23 mouse cellular contexts compared by ENCODE assay signal in the genomic region with DNA sequence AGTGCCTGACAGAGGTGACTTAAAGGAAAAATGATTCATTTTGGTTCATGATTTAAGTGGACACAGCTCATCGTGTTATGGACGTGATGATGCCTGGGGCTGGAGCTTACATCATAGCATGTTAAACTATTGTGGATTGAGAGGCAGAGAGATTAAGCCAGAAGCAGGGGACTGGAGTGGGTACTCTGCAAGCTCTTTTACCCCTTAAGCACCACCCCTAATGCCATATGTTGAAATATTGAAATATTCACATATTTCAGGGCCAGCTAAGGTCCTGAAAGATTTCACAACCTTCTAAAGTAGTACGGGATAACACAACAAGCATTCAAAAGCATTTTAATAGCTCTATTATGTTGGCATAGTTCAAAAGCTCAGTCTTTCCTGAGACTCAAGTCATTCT.
DNase-seq lines count a peak whose midpoint lies in the region; ATAC-seq and TF ChIP-seq lines count a peak whose summit lies in the region.
"Had no signal": no experiment of that assay in that cellular context is flagged by ENCODE, and none has a peak within 500 bp of the region (broad histone marks: within the 10 kb centered on the region; RNA-seq: fewer than 3 reads in every experiment).

No protein-coding gene starts in this region.

- no peak overlapping the region for H3K4me3 ChIP-seq in lung, postnatal 0 days (ENCODE audit: low read depth, low read length)
- no peak overlapping the region for H3K4me3 ChIP-seq in forebrain, postnatal 0 days (ENCODE audit: low read depth, low read length)
- H3K4me3 ChIP-seq: embryonic facial prominence, embryonic 13.5 days; embryonic facial prominence, embryonic 15.5 days; erythroblast, embryonic 14.5 days; forebrain, embryonic 10.5 days; forebrain, embryonic 12.5 days had no signal

- no peak for TF ChIP-seq CTCF in lung, postnatal 0 days (IDR thresholded peaks at IDR 0.05)
- TF ChIP-seq CTCF in forebrain, postnatal 0 days (IDR thresholded peaks at IDR 0.05; ENCODE audit: low read depth), result no peak

- no peaks in the 10 kb centered on the region for H3K9me3 ChIP-seq in lung, postnatal 0 days (ENCODE audit: low read length)
- H3K9me3 ChIP-seq in forebrain, postnatal 0 days (ENCODE audit: low read length), result no peaks in the 10 kb centered on the region
- H3K9me3 ChIP-seq: embryonic facial prominence, embryonic 13.5 days; embryonic facial prominence, embryonic 15.5 days; forebrain, embryonic 10.5 days; forebrain, embryonic 12.5 days had no signal

- no peak overlapping the region for H3K9ac ChIP-seq in lung, postnatal 0 days (replicated peaks; ENCODE audit: low read depth)
- H3K9ac ChIP-seq in forebrain, postnatal 0 days, result no peak overlapping the region
- H3K9ac ChIP-seq: embryonic facial prominence, embryonic 13.5 days; embryonic facial prominence, embryonic 15.5 days; forebrain, embryonic 12.5 days had no signal

- peak; percentile 82 for DNase-seq in lung, postnatal 0 days (ENCODE audit: low spot score)
- no peak for DNase-seq in lung, postnatal 14 days
- peak; percentile 12 for DNase-seq in lung, postnatal 25 days (ENCODE audit: low spot score)
- no peak for DNase-seq in forebrain, postnatal 0 days
- no peak for DNase-seq in adrenal gland, adult 18-20 months (ENCODE audit: low spot score in 2 of 2)
- DNase-seq: adrenal gland, adult 2 months; adrenal gland, postnatal 10 days; adrenal gland, postnatal 25 days; cerebellum, adult 11 months; cerebellum, adult 18-20 months; cerebellum, adult 8-10 months; cerebellum, adult 9-11 months; cerebellum, postnatal 14 days; cerebellum, postnatal 36 days had no signal

- peak; percentile 67 for TF ChIP-seq EP300 in lung, postnatal 0 days (IDR thresholded peaks at IDR 0.05)

- no peaks in the 10 kb centered on the region for H3K36me3 ChIP-seq in lung, postnatal 0 days (ENCODE audit: insufficient read depth, low read length)
- H3K36me3 ChIP-seq in forebrain, postnatal 0 days (ENCODE audit: insufficient read depth), result no peaks in the 10 kb centered on the region
- H3K36me3 ChIP-seq: embryonic facial prominence, embryonic 13.5 days; embryonic facial prominence, embryonic 15.5 days; forebrain, embryonic 10.5 days; forebrain, embryonic 12.5 days had no signal

- no peaks in the 10 kb centered on the region for H3K4me1 ChIP-seq in lung, postnatal 0 days (ENCODE audit: insufficient read depth, low read depth, low read length)
- H3K4me1 ChIP-seq in forebrain, postnatal 0 days (ENCODE audit: insufficient read depth), result no peaks in the 10 kb centered on the region
- H3K4me1 ChIP-seq: embryonic facial prominence, embryonic 15.5 days; forebrain, embryonic 10.5 days; forebrain, embryonic 12.5 days had no signal

- 0 out of 2 replicates have a peak overlapping the region, but pooled peaks have one; percentile 3 for H3K27ac ChIP-seq in lung, postnatal 0 days (ENCODE audit: low read length)
- no peak overlapping the region for H3K27ac ChIP-seq in forebrain, postnatal 0 days (ENCODE audit: low read depth, low read length)
- H3K27ac ChIP-seq: embryonic facial prominence, embryonic 13.5 days; embryonic facial prominence, embryonic 15.5 days; forebrain, embryonic 10.5 days; forebrain, embryonic 12.5 days had no signal

- peak; percentile 94 for ATAC-seq in lung, postnatal 0 days
- ATAC-seq in granulocyte monocyte progenitor cell, adult 5-6 weeks (replicated peaks; ENCODE audit: poor library complexity, severe bottlenecking), result peak; percentile 27; the same call in 1 of the 2 replicates
- peak; percentile 18; the same call in 1 of the 2 replicates for ATAC-seq in megakaryocyte progenitor cell, adult 5-6 weeks (replicated peaks; ENCODE audit: poor library complexity)
- no peak for ATAC-seq in forebrain, postnatal 0 days
- ATAC-seq: forebrain, embryonic 14.5 days; forebrain, embryonic 16.5 days had no signal

- H3K4me2 ChIP-seq in lung, postnatal 0 days (replicated peaks; ENCODE audit: low read depth, low read length), result no peak overlapping the region
- no peak overlapping the region for H3K4me2 ChIP-seq in forebrain, postnatal 0 days (ENCODE audit: low read depth)
- H3K4me2 ChIP-seq: embryonic facial prominence, embryonic 13.5 days; embryonic facial prominence, embryonic 15.5 days; forebrain, embryonic 12.5 days had no signal

- 28% methylated on average over 3 of the region's 3 CpGs for WGBS in lung, postnatal 0 days
- 79% methylated on average over 3 of the region's 3 CpGs for WGBS in forebrain, postnatal 0 days

- H3K27me3 ChIP-seq in lung, postnatal 0 days (replicated peaks; ENCODE audit: insufficient read depth, low read length), result no peaks in the 10 kb centered on the region
- H3K27me3 ChIP-seq in forebrain, postnatal 0 days (ENCODE audit: insufficient read depth, low read length), result no peaks in the 10 kb centered on the region
- H3K27me3 ChIP-seq: embryonic facial prominence, embryonic 13.5 days; embryonic facial prominence, embryonic 15.5 days; forebrain, embryonic 12.5 days had no signal

Comparison
In these comparisons a context has a peak if more than half of its experiments do, and no peak if none do; other contexts are left out.
1. DNase-seq: peak in lung, postnatal 0 days (single experiment) and lung, postnatal 25 days (single experiment); none in lung, postnatal 14 days (single experiment), forebrain, postnatal 0 days (single experiment) and adrenal gland, adult 18-20 months (0 of 2).